Mouse (Mus musculus): ENCODE results near the gene Gna12.

- TF ChIP-seq CTCF (IDR thresholded peaks at IDR 0.05; ENCODE audit: control insufficient read depth, insufficient read depth, insufficient replicate concordance, low read depth, low read length) = no peak
- no peak for TF ChIP-seq POLR2A (IDR thresholded peaks at IDR 0.05; ENCODE audit: control insufficient read depth, low read depth, low read length)
These were observed 18.2 kb downstream of the Gna12 start for GRCm38 (mm10) chr5:140812063-140812462.

Measured in testis, adult 2 months (tissue).